Mouse (Mus musculus) inflammation-experienced regulatory T-cells, adult 6 months (primary cell): ENCODE results near the gene Rnf157. TPM values are rescaled to one million over a fixed set of nuclear protein-coding genes. Genes with fewer than 3 reads are reported as not detected.
"Not testable (repeated sequence)": the region's sequence is repeated elsewhere in the genome, so short reads cannot be mapped to it uniquely, and the experiment has no call there.

Experiments
- ATAC-seq: one replicate; pipeline ENCODE4 v1.8.0; 2017
- polyA plus RNA-seq, 3 experiments: library from polyadenylated mRNA; unstranded; fragments of 100-300 nt; shearing (Covaris generic); gene quantifications; one replicate each; pipeline ENCODE4 v1.2.1; 2017

The Rnf157 gene
- polyA plus RNA-seq, 3 experiments from 2014 or later: 3.0 to 15.1 (median 8.5) TPM

DNA sequence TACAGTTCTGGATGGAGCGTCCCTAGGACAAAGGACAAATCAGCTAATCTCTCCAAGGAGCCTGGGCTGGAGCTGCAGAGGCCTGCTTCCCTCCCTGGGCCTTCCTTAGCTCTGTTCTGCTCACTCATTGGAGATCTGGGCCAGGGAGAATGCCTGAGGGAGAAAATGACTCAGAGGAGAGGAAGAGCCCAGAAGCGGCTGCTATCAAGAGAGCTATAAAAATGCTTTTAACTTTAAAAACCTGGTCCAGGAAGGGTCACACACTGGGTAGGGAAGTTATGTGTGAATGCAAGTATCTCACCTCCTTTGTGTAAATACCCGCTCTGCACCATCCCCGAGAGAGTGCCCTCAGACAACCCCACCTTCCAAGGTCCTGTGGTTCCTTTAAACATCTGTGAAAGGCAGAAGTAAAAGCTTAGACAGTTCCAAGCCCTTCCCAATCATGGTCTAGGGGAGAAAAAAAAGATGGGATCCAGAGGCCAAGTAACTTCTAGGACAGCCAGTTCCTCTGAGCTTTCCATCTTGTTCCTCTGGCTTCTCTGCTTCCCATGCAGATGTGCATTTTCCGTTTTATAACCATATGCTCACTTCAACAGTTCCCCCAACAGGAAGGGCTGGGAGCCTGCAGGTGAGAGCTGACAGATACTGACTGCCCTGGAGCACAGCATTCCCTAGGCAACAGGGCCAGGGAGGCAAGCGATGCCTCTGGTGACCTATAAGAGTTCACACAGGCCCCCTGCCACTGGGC is 3.5 kb upstream of the Rnf157 start:
- ATAC-seq: no peak

DNA sequence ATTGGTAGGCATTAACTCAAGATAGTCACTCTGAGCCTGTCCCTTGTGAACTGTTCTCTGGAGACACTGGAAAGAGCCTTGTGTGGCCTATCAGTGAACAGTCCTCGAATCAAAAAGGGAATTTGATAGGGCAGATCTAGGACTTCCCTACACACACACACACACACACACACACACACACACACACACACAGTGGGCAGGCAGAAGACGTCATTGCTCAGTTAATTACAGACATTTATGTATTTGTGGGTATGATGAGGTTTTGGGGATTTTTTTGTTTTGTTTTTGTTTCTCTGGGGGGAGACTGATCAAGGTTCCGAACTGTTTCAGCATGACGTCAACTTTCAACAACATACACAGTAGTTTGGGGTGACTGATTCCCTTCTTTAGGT is 795 bp upstream of the Rnf157 start:
- peak; percentile 50 for ATAC-seq

DNA sequence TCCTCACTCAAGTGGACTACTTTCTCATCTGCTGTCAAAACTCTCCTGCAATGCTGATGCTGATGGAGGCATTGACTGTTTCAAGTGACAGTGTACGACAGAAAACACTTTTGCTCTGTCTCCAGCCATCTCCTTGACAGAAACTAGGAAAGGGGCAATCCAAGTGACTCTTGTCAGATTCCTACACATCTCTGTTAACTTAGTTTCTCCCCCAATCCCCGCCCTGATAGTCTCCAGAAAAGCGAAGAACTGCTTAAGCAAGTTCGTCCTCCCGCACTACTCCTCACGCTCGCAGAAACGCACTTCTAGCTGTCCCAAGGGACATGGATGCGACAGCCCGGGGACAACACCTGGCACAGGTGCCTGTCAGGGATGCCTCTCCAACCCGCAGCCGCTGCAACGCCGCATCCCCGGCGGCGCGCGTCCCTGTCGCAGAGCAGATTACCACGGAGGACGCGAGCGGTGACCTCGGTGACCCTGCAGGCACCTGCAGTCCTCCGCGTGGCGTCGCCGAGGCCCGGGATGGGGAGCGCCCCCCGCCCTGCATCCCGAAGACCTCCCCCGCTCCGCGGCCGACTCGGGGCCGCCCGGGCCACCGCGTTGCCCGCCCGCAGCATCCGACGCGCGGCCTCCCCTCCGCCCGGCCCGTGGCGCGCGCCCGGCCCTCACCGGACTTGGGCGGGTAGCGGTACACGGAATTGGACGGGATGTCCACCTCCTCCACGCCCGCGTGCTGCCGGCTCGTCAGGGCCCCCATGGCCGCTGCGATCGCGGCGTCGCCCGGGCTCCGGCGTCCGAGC is 604 bp downstream of the Rnf157 start:
- peak; percentile 40 for ATAC-seq

DNA sequence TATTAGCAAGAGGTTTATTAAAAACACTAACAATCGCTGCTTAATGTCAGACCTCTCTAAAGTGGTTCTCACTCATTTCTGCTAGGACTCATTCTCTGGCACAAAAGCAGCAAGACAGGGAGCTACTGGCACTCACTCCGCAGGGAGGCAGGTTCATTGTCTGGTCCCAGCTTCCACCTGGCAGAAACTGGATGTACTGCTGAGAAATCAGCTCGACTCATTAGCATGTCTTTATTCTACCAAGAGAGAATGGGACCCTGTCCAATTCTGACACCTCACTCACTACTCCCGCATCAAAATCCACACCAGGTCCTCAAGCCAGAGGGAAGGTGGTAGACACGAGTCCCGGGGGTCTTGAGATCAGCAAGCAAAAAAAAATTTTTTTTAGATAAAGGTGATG is 1.2 kb downstream of the Rnf157 start:
- no peak for ATAC-seq

DNA sequence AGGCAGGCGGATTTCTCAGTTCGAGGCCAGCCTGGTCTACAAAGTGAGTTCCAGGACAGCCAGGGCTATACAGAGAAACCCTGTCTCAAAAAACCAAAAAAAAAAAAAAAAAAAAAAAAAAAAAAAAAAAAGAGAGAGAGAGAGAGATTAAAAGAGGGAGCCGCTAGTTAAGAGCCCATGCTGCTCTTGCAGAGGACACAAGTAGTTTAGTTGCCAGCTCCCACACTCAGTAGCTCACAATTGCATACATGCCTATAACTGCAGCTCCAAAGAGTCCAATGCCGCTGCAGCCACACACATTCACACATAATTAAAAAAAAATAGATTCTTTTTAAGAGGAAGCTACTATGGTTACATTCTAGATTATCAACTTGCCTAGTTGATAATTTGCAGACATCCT is 2.4 kb downstream of the Rnf157 start:
- not testable (repeated sequence) for ATAC-seq

DNA sequence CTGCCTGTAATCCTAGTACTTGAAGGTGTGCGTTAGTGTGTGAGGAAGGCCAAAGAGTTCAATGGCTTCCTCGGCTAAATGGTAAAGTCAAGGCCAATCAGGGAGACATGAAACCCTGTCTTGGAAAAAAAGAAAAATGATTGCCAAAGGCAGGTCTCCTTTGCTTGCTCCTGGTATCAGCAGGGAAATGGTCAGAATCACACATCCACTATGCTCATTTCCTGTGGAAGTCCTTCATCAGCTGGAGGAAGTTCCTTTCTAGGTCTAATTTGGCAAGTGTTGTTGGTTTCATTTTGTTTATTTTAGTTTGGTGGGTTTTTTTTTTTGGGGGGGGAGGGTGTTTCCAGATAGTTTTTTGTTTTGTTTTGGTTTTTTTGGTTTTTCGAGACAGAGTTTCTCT is 3.8 kb downstream of the Rnf157 start:
- ATAC-seq: no peak

DNA sequence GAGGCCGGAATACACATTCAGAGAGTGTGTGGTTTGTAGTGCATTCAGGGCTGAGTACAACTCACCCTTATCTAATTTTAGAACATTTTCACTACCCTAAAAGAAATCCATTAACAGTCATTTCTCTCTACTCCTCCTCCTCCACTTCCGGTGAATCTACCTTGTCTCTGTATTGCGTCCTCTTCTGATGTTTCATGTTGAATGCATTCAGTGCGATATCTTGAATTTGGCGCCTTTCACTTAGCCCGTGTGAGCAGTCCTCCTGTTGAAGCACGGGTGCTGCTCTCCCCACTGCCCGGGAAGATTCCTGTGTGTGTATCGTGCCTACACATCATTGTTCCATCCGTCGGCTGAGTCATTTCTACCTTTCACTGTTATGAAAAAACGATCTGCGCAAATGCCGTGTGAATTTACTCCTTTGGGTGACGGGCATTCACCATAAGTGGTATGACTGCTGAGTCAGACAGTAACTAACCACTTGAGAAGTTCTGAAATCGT is 6.6 kb downstream of the Rnf157 start:
- peak; percentile 89 for ATAC-seq

DNA sequence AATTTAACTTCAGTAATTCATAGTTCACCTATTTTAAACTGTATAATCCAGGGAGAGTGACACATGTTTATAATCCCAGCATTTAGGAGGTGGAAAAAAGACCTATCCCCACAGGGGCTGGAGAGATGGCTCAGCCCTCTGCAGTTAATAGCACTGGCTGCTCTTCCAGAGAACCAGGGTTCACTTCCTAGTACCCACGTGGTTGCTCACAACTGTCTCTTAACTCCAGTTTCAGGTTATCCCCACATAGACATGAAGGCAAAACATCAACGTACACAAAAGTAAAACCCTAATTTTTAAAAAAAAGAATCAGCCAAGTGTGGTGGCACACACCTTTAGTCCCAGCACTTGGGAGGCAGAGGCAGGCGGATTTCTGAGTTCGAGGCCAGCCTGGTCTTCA is 7.2 kb downstream of the Rnf157 start:
- no peak for ATAC-seq

DNA sequence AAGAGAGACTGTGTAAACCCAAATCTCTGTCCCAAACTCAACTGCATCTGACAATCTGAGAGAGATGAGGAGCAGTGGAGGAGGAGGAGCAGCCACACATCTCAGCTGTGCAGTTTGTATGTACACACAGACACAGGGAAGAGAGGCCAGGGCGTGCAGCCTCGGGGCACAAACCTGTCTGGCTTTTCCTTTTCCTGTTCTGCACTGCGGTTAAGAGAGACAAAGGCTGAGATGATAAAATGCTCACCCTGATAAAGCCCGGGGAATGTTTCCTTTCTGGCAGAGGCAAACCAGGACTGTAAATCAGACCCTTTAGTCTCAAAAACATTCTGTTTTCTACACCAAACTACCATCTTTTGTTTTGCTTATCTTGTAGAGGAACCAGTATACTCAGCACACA is 12.3 kb downstream of the Rnf157 start:
- no peak for ATAC-seq

DNA sequence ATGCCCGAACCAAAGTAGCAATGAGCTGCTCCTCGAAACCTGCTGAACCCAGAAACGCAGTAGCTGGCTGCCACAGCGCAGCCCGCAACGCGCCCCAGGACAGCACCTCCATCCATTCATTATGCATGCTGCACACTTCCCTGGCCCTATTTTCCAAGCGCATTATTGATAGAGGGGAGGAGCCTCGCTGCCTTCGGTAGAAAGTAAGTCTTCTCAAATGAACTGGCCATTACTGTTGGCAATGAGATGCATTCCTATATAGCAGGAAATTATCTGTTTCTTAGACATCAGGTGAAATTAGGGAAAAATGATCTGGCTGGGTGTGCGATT is 14.5 kb downstream of the Rnf157 start:
- ATAC-seq: no peak

DNA sequence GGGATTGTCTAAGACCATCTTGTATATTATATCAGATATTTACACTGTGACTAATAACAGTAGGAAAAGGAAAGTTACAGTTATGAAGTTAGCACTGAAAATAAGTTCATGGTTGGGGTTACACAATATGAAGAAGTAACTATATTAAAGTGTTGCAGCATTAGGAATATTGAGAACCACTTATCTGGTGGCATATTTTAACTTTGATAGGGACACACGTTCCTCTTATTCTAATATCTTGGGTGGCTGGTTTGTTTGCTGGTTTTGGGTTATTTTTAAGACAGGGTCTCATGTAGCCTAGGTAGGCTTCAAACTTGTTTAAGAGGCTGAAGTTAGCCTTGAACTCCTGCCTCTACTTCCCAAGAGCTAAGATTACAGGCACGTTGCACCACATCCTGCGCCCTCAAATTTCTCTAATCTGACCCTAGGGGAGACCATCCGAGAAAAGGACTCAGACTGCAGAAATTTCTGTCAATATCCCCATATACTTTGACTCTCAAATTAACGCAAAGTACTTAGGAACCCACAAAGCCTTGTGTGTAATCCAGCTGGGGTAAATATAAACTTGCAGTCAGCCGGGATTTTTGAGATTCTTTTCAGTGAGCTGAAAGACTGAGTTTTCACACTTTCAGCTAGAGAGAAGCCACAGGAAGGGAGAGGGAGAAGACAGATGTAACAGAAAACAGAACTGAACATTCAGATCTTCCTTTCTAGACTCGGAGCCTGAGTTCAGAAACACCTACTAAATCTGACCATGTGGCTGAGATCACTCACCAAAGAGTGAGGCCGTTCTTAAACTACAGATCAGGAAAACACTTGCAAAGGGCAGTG is 15.1 kb downstream of the Rnf157 start:
- no peak for ATAC-seq

DNA sequence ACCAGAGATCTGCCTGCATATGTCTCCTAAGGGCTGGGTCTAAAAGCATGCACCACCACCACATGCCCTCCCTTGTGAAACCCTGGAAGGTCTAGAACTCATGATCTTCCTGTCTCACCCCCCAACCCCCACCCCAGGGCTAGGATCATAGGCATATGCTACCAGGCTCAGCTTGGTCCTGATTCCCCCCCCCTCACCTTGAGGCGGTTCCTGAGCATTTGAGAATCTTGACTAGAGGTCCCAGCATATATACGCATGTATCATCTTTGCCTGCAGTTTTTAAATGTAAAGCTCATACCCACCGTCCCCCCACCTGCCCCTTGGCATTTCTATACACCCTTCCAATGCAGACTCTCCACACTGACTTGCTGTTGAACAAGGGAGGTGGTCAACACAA is 15.9 kb downstream of the Rnf157 start:
- no peak for ATAC-seq

DNA sequence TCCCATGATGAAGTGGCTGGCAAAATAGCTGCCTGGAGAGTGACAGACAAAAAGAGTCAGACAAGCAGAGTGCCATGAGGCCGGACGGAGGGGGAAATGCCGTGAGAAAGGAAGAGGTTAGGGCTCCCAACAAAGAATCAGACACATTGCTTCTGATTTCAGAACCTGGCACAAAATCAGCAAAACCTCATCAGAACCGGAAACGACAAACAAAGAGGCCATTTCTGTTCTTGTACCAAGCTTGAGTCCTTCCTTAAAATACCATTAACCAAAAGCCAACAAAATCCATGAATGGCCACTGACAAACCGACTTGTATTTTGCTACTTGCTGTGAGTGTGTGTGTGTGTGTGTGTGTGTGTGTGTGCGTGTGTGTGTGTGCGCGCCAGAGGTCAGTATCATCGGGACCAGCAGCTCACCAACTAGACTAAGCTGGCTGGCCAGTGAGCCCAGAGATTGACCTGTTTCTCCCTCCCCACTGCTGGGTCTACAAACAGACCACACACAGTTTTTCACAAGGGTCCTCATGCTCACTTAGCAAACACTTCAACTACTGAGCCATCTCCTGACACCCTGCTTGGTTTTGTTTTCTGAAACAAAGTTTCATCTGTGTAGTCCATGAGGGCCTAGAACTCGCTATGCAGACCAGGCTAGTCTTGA is 16.4 kb downstream of the Rnf157 start:
- no peak for ATAC-seq

DNA sequence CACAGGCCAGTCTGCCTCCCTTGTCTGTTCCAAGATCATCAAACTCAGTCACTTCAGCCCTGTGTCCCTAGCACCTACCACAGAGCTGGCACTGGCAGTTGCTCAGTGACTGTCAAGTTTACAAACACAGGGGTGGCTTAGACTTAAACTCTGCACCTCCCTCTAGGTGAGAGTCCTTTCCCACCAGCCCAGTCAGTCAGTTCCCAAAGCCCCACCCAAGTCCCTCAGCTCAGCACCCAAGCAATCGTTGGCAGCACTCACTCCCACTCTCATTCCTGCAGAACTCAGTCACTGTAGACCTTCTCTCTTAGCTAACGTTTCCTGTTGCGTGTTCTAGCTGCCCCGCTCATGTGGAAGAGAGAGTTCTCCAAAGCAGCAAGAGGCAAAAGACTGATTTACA is 18.1 kb downstream of the Rnf157 start:
- peak; percentile 68 for ATAC-seq

DNA sequence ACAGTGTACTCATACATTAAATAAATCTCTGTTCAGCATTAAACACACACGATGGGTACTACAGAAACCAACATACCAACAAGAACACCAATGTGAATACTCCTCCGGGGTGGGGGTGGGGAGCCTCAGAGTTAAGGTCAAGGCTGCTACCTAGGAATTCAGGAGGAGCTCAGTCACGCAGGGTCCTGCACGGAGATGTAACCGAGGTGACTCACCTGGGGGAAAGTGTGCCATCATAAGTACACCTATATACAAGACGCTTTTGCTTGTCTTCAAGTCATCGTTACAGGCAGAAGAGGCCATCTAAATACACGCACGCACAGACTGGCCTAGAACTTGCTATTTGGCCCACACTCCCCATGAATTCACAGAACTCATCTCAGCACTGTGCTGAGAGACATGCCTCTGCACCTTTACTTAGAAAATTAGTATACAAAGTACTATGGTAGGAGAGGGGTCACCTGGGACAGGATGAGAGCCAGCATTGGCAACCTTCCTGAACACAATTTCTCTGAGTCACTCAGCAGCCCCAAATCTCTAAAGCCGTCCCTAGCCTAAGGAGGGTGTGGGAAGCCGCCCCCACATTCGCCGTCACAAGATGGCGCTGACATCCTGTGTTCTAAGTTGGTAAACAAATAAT is 23.9 kb downstream of the Rnf157 start:
- peak; percentile 81 for ATAC-seq

DNA sequence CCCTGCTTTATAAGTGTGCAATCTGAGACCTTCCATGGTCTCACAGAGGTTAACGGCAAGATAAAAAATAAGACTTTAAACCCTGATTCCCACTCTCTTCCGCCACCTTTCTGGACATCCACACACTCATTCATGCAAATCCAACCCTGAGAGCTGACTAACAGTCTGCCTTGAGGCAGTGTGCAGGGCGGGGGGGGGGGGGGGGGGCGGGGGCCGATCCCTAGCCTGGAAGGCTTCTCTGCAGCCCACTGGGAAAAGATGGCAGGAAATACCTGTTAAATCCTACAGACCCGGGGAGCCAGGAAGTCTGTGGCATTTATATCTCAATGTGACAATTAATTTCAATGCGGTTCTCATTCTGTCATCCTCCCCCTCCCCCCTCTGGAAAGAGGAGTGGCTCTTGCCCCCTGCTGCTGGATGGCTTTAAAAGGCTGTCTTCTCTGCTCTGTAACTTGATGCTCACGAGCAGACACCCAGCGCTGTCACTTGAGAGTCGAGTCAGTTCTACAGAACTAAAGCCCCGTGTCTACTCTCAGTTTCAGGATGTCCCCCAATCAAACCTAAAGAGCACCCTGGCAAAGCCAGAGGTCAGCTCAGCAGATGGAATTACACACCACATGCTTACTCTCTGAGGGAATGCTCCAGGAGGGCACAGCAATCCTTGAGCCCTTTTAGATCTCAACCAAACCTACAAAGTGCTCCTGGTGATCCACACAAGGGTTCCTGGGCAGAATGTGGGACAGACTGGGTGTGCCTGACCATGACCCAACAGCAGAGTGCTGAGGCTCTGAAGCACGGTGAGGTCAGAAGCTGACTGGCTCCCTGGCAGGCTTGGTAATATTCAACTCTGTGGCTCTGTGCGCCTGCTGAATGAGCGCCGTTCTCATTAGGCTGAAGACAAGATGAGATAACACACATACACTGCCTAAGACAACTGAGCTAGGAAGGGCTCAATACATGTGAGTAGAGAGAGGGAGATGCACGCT is 25.5 kb downstream of the Rnf157 start:
- no peak for ATAC-seq

DNA sequence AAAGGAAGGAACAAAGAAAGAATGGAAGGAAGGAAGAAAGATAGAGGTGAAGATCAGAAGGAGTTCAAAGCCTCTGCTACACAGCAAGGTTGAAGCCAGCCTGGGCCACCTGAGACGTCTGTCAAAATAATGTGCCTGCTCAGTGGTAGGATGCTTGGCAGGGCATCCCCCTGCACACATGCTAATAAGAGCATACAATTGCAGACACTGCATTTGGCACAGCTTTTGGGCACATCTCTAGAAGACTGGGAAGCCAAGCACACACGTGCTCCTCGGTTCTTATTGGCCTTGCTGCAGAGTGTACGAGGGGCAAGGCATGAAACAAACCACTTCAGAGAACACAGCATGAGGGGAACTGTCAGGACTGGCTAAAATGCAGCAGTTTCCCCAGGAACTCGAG is 26.8 kb downstream of the Rnf157 start:
- ATAC-seq: no peak

DNA sequence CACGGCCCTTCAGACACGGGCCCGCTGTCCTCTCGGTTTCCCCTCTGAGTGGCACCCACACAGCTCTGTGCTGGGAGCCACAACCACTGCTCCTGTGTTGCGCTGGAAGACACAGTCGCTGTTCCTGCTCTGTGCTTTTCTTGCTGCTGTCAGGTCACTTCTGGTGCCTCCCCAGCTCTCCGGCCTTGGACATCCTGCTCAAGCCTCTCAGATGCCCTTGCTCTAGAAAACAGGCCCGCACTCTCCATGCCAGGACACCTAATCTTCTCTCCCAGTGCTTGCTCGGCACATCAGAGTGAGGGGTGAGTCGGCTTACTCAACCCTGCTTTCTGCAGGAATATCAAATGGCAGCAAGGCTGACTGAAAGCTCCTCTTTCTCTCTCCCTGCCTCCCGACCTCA is 28.7 kb downstream of the Rnf157 start:
- no peak for ATAC-seq

DNA sequence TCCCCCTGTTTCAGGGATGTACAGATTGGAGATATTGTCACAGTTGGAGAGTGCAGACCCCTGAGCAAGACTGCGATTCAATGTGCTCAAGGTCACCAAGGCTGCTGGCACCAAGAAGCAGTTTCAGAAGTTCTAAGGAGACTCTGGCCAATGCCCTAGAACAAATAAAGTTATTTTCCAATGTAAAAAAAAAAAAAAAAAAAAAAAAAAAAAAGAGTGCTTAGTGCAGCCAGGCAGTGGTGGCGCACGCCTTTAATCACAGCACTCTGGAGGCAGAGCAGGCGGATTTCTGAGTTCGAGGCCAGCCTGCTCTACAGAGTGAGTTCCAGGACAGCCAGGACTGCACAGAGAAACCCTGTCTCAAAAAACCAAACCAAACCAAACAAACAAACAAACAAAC is 29.8 kb downstream of the Rnf157 start:
- ATAC-seq: not testable (repeated sequence)

DNA sequence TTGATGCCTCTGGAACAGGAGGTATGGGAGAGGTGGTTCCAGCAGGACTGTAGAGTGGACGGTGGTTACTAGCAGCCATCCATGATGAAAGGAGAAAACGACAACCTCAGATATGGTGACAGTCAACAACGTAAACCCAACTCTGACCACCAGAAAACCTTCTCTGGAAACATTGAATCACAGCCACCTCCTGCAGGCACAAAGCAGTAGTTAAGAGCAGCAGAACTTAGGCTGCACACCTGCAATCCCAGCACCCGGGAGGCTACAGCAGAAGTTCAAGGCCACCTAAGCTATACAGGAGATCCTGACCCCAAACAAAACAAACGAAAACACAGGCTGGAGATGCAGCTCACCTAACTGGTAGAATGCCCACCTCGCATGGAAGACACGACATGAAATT is 32.1 kb downstream of the Rnf157 start:
- ATAC-seq: no peak

DNA sequence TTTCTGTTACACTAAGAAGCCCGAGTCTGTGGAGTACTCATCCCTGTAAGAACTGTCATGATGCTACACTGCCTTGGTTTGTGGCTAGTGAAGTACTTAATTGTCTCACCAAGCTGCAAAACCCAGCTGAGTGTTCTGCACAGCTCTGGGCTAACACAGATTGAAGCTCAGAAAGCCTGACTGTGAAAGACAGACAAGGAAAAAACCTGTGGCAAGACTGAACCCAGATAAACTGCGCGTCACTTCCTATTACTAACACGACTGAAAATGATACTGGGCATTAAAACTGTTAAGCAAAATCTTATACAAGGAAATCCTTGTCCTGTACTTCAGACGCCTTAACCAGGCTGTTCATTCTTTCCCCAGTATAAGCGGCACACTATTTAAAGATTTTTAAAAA is 33.3 kb downstream of the Rnf157 start:
- no peak for ATAC-seq
